In the genomic region with DNA sequence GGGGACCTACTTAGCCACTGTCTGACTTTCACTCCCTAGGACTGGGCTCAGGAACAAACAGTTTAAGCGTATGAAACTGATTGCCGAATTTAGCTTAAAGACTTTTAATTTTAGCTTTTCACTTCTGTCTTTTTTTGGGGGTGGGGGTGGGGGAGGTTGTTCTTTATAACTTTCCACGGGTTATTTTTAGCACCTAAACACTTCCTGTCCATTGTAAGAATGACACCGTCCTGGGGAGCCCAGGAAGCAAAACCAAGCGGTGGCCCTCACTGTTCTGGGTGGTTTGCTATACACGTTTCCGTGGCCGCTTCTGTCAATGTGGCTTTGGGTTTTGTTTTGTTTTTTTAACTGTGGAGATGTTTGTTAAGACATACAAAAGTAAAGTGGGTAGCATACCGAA, we compare ENCODE assay signal across 1 mouse cellular context.
TF ChIP-seq lines count a peak whose summit lies in the region.

No protein-coding gene starts in this region.

TF ChIP-seq in CH12.LX, 34 proteins besides CTCF, POLR2A, EP300 and RAD21 (continued from another document):
- TF ChIP-seq SIN3A (IDR thresholded peaks at IDR 0.05; ENCODE audit: low read length) (peak; percentile 82), ZKSCAN1 (IDR thresholded peaks at IDR 0.05; ENCODE audit: borderline replicate concordance, low read depth, low read length) (no peak), BHLHE40 (IDR thresholded peaks at IDR 0.05; ENCODE audit: low read depth, low read length) (peak; percentile 89), HCFC1 (IDR thresholded peaks at IDR 0.05; ENCODE audit: low read depth, low read length) (0 out of 2 replicates have a peak, but pooled peaks have one; percentile 29), IRF4 (IDR thresholded peaks at IDR 0.05; ENCODE audit: low read depth, low read length) (peak; percentile 88), KAT2A (IDR thresholded peaks at IDR 0.05; ENCODE audit: insufficient replicate concordance, low read length) (0 out of 2 replicates have a peak, but pooled peaks have one; percentile 29)
